Mouse (Mus musculus) cerebellum, adult 9-10 months (tissue): ENCODE data around the gene Cd151.

ENCODE experiments used
- DNase-seq: peaks from one replicate; pipeline ENCODE4 v3.0.0; 2022

The Cd151 gene

GRCm38 (mm10) chr7:141475805-141476158 lies 8.6 kb downstream of the Cd151 start:
- no peak for DNase-seq

DNA sequence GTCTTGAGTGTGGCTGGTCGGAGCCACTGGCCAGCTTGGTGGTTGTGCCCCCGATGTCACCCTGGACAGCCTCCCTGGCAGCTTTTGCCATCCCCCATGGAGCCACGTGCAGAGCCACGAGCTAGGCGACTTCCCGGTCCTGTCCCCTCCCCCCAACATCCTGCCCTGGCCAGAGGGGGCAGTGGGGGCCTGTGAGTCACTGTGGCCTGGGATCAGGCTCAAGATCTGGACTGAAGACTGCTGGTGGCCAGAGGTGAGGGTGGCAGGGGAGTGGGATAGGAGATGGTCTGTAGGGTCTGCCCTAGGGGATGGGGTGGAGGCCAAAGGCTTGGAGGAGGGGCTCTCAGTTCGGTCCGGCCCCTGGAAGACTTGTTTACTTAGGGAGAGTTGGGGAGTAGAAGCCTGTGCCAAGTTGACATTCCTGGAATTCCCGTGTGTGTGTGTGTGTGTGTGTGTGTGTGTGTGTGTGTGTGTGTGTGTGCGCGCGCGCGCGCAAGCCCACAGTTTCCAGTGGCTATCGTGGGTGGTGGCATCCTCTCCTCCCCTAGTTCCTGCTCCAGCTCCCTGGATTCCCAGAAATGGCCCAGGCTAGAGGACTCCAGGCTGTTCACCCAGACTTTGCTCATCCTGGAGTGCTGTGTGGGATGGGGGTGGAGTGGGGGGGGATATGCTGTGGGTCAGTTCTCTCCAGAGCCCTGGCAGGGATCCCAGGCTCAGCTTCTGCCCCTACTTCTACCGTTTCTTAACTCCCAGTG lies 9.2 kb downstream of the Cd151 start:
- DNase-seq: no peak

GRCm38 (mm10) chr7:141476981-141477370 lies 9.8 kb downstream of the Cd151 start:
- DNase-seq: no peak

DNA sequence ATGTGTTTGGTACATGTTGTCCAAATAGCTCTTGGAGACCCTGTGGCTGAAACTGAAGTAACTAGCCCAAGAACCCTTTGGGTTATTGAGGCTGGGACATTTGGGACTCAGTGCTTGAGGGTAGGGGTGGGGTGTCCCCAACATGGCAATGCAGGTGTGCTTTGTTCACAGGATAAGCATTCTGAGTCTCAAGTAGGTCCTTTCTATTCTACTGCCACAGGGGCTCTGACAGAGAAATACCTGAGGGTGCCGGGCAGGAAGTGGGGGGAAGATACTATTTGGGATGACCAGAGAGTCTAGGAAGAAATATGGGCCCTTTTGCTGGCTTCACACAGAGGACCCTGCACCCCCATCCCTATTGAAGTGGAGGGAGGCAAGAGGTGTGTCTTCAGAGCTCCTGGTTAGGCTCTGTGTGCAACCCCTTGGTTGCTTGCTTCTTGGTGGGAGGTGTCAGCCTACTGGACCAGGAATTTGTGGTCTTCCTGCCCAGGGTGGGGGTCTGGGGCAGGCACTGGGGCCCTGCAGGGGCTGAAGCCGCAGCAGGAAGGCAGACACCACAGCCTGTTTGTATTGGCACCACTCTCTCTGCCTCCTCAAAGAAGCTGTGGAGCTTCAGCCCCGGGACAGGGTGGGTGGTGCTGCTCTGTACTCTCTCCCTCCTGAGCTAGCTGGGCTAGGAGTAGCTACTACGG lies 10.5 kb downstream of the Cd151 start:
- DNase-seq: no peak

DNA sequence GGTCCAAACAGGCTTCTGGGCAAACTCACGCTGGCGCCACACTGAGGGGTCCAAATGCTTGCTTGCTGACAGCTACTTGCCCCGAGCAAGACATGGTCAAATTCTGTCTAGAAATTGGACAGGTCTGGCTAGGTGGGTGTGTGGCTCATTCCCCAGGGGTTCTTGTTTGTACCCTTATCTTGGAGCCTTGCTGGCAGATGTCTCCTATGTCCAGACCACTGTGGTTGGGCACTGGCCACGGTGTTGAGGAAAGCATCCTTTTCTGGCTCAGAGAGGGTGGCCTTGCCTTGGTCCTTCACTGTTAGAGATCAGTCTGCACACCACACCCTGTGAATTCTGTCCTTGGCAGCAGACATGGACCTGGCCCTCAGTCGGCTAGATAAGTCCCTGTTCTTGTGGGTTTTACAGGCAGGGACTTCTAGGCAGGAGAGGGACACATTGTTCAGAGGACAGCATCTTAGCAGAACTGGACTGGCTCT lies 11.1 kb downstream of the Cd151 start:
- DNase-seq: no peak

DNA sequence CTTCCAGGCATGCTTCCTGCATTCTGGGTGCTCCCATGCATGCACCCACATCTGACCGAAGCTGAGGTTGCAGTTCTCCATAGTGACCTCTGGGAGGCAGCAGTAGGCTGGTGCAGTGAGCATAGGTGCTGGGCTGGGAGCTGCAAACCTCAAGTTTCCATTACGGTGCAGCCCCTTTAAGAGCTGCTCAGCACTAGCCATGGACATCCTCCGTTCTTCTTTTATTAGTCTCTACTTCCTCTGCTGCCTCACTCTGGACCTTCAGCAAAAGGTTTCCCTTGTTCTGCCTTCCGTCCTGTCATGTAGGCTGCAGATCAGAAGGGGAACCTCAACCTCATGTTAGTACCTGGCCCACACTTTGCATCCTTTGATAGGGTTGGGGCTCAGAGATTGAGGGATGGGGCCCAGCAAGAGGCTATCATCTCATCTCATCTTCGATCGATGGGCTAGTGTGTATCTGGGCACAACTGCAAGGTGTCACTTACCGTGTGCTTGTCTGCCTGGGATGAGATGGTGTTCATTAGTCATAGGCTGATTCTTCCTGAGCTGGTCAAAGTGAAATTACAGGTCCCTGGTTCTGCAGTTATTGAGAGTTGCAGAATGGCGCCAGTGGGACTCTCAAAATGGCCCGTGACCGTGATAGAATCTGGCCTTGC lies 13.8 kb downstream of the Cd151 start:
- peak; percentile 94 for DNase-seq

DNA sequence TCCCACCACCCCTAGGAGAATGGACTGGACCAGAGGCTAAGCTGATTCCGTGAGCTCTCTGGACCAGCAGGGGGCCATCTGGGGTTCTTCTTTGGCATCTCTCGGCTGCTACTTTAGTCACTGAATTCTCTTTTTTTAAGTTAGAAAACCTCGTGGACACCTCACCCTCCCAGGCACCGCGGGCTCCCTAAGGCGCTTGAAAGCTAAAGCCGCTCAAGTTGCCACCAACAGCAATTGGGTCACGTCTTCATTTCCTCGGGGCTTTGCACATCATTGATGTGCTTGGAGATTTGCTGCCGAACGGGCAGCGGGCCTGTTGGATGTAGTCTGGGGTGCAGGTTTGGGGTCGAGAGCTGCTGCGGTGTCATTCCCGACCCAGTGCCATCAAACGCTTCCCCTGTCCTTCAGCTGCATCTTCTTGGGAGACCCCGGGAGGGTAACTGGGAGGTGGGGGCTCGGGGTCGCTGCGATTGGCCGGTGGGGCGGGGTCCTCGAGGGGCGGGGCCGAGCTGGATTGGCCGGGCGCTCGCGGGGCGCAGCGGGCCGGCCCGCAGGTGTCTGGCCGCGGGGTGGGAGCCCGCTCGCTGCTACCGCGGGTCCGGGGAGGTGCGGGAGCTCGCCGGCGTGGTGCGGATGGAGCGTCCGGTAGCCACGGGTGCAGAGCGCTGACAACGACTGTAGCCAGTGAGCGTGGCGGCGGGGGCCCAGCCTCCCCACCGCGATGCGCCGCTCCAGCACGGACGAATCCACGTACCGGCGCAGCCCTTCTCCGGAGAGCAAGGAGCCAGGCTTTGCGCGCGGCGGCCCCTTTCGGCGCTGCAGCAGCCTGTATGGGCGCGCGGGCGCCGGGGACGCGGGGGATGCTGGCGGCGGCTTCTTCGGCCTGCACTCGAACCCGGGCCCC lies 14.6 kb downstream of the Cd151 start:
- peak; percentile 85 for DNase-seq

DNA sequence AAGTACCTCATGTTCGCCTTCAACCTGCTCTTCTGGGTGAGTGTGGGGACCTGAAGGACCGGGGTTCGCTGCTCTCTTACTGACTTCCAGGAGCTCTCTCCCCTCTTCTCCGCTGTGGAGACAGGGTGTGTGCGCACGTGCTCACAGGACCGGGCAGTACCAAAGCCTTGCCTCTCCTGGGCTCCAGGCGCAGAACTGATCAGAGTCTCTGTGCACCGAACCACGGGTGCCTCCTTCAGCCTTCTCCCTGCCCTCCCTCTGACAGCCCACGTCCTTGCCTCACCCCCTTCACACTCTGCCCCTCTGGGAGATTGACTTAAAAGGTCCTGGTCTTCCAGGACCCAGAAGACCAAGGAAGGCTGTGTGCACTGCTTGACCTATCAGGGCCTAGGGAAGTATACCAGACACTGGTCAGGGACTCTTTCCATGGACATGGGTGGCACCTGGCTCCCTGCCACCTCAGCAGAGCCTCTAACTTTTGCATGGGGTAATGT lies 15.4 kb downstream of the Cd151 start:
- DNase-seq: no peak

DNA sequence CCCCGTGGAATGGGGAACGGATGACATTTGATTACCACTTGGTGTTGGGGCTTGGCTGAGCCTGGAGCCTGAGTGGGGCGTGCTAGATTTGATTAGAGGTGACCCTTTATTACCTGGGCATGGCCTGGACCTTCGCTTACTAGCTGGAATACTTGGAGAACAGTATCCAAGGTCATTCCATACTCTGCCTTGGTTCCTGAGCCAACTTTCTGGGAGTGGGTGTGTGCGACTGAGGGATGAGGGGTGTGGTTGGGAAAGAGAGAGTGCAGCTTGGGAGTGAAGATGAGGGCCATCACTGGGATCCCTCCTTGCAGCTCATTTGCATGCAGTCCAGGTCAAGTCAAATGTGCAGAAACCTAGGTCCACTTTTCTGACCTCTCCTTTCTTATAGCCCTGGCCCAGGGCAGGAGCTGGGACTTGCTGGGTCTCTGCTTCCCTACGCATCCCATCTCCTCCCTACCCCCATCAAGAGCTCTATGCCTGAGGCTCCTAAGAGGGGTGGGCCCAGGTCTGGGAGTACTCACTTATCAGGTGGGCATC lies 16.0 kb downstream of the Cd151 start:
- no peak for DNase-seq

DNA sequence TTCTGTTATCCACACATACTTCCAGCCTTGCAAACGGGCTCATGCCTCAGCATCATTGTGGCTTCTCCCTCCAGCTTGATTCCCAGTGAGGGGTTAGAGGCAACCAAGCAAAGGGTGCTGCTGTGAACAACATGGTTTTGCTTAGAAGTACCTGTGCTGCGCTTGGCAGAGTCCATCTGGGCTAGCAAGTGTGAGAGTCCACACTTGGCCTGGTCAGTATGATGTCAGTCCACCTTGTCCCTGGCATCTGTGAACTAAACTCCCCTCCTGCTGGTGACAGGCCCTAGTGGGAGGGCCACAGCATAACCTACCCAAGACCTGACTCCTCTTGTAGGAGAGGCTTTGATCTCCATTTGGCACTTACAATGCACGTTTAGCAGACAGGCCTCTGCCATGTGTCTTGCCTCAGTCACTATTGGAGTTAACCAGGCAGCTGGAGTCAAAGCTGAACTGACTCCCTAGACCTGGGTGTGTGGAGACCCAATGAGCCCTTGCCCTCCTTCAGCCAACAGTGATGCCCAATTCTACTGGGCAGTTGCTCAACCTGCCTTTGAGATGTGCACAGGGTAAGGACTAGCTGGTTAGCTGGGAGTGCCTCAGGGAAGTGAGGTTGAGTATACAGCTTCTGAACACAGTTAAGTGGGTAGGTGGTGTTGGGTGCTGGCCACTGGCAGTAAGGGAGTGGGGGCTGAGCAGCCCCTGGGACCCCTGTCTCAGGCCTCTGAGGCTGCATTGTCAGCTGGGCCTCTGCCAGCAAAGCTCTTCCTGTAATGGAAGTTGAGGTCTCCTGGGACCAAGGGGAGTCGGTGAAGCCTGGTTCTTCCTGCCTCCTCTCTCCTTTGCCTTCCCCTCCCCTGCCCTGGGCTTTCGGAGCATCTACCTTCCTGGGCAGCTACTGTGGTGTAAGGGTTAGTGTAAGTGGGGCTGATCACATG lies 17.3 kb downstream of the Cd151 start:
- DNase-seq: no peak

GRCm38 (mm10) chr7:141485186-141485585 lies 18.0 kb downstream of the Cd151 start:
- no peak for DNase-seq

GRCm38 (mm10) chr7:141485606-141486005 lies 18.4 kb downstream of the Cd151 start:
- peak; percentile 99 for DNase-seq

DNA sequence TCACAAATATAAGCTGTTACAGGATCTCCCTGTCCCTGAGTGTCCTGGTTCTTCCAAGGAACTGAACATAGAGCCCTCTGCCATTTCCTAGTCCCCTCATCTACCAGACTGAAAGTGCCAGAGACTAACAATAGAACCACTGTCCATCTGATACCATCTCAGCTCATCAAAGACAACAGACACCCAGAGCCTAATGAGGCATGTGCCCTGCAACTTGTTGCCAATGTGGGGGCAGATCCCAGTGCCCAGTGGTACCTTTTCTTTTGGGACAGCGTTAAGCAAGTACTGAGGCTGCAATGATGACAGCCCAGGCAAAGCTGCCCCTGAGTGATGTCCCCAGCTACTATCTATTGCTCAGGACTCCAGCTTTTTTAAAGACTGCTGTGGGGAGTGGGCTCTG lies 19.0 kb downstream of the Cd151 start:
- no peak for DNase-seq

DNA sequence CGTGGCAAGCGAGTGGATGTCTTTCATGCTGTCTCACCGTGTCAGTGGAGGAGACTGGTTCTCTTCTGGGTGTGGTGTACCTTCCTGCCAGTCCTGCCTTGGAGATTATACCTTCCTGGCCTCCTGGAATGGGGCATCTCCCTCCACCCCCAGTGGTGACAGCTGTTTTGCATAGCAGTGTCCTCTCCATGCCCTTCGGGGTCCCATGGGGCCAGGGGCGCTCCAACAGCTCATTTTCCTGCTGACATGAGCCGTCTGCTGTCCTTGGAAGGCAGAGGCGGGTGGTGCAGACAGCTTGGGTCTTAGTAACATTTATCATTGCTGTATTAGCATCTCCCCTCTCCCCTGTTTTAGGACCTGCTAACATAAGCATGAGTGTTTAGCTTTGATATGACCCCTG lies 19.9 kb downstream of the Cd151 start:
- DNase-seq: no peak

DNA sequence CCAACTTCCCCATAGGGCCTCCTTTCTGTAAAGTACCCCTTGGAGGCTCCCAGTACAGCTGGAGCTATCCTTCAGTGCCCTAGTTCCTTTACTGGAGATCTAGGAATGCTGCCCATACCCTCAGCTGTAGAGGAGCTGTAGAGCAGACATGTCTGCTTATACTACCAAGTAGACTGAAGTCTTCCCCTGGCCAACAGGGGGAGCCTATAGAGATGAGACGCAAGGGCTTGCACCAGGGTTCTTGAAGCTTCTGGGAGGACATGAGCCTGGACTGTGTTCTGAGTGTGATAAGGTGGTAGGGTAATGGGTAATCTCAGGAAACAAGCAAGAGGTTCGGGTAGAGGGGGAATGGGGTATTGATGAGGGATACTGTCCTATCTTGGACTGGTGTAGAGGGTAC lies 24.0 kb downstream of the Cd151 start:
- no peak for DNase-seq

DNA sequence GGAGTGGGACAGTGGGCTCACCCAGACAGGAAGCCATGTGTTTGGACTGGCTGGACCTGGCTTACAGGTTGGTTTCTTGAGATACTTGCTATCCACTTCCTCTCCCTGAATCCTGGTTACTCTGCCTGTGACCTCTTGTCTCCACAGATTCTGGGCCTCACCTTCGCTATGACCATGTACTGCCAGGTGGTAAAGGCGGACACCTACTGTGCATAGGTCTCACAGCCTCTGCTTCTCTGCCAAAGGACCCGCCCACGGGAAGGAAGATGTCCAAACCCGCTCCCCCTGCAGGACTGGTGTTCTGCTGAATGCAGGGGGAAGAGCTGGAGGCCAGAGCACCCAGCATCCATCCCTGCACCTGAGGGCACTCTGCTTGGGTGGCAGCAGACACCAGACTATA lies 25.5 kb downstream of the Cd151 start:
- DNase-seq: peak; percentile 77

- DNase-seq: no peak
Measured at GRCm38 (mm10) chr7:141493729-141494128, 26.5 kb downstream of the Cd151 start.

- DNase-seq: peak; percentile 60
Measured at GRCm38 (mm10) chr7:141495379-141495778, 28.2 kb downstream of the Cd151 start.

DNA sequence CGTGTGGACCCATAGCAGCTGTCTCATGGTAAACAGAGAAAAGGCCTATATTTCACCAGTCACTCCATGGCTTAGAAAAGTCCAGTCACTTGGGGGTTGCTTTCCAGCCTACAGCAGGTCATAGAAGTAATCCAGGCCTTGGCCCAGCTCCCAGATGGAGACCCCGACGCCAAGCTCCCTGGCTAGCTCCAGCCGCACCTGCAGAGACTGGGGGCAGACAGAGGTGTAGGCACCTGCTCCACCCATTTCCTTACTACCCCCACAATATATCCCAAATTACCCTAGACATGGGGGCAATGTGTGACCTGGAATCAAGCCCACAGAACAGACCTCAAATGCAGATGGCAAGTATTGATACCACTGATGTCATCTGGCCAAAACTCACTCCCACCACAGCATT lies 28.7 kb downstream of the Cd151 start:
- DNase-seq: peak; percentile 57

DNA sequence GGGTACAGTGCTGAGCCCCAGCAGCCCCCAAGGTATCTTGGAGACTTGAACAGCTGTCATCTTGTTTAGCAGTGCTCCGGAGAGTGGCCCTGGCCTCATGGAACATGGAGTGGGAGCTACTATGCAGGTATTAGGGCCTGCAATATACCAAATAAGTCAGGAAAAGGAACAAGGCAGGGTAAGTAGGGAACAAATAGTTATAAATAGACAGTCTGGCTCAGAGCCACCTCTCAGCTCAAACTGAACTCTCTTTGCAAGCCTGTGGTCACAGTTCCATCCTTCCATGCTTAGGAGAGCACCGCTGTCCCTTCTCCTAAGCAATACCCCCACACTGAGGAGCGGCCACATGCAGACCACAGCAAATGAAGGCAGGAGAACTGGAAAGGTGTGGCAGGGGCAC lies 30.4 kb downstream of the Cd151 start:
- peak; percentile 58 for DNase-seq

- no peak for DNase-seq
Measured at GRCm38 (mm10) chr7:141501820-141502555, 34.8 kb downstream of the Cd151 start.
